Mouse (Mus musculus) kidney, adult 2 months (tissue): ENCODE data around the gene Thap3. TPM values are rescaled to one million over a fixed set of nuclear protein-coding genes. Genes with fewer than 3 reads are reported as not detected.

ENCODE experiments used
- DNase-seq: peaks from one replicate; pipeline ENCODE4 v3.0.0; 2021
- H3K27ac ChIP-seq: fragments of 200-500 bp; 2 replicates; pipeline ENCODE4 v1.5.1; 2012; ENCODE audit warnings: low read depth, low read length, control low read depth, inconsistent platforms; ENCODE audit not compliant: insufficient read depth
- H3K27me3 ChIP-seq: fragments of 200-500 bp; replicated peaks from 2 replicates; pipeline ENCODE4 v1.6.1; 2012; ENCODE audit warnings: mild to moderate bottlenecking, moderate library complexity, low read length, inconsistent platforms; ENCODE audit not compliant: control insufficient read depth, insufficient read depth
- H3K36me3 ChIP-seq: fragments of 200-500 bp; 2 replicates; pipeline ENCODE4 v1.6.1; 2012; ENCODE audit warnings: mild to moderate bottlenecking, moderate library complexity, low read length, inconsistent platforms; ENCODE audit not compliant: control insufficient read depth, insufficient read depth
- H3K4me1 ChIP-seq: fragments of 200-500 bp; 2 replicates; pipeline ENCODE4 v1.6.1; 2011; ENCODE audit warnings: low read length; ENCODE audit not compliant: control insufficient read depth, insufficient read depth
- H3K4me3 ChIP-seq: fragments of 200-500 bp; 2 replicates; pipeline ENCODE4 v1.5.1; 2011; ENCODE audit warnings: mild to moderate bottlenecking, low read depth, low read length, control low read depth; ENCODE audit not compliant: insufficient read depth
- CTCF ChIP-seq: fragments of 200-500 bp; conservative IDR thresholded peaks from 2 replicates; pipeline ENCODE4 v1.5.1; 2011; ENCODE audit warnings: low read depth, mild to moderate bottlenecking, control low read depth, low read length, moderate library complexity, mixed read lengths; ENCODE audit not compliant: insufficient read depth, insufficient read length
- POLR2A ChIP-seq: fragments of 200-500 bp; IDR thresholded peaks from one replicate; pipeline ENCODE4 v1.6.1; 2011; ENCODE audit warnings: low read depth, low read length, control low read depth
- WGBS: fragments of 180-500 bp; shearing (Covaris S2); methylation state at CpG from one replicate; pipeline ENCODE4 v1.1.7; 2018; 5-methylcytosine and 5-hydroxymethylcytosine counted together
- polyA plus RNA-seq: library from polyadenylated mRNA; depleted of rRNA; stranded (reverse); fragments of >200 nt; gene quantifications from 2 replicates; pipeline ENCODE4 v1.2.3, GENCODE M21; 2012

Thap3 gene
- polyA plus RNA-seq, 1 experiment: 30.6 TPM

- TF ChIP-seq CTCF: no peak
- peak; percentile 95 for TF ChIP-seq POLR2A
- 1% methylated on average over 45 of the region's 45 CpGs for WGBS
- no peaks in the 10 kb centered on the region for H3K27me3 ChIP-seq
- peak; percentile 97 for DNase-seq
- peak within 1 kb of the TSS; percentile 89 for H3K27ac ChIP-seq
- peaks cover 20% of the 10 kb centered on the region for H3K4me1 ChIP-seq
- H3K4me3 ChIP-seq: peak within 1 kb of the TSS; percentile 76
- no peaks in the 10 kb centered on the region for H3K36me3 ChIP-seq
These were observed 19.9 kb upstream of the Thap3 start, which contains the start of gene Klhl21 for GRCm38 (mm10) chr4:152008622-152009075. Klhl21 (plus strand) TSS chr4:152008803.

DNA sequence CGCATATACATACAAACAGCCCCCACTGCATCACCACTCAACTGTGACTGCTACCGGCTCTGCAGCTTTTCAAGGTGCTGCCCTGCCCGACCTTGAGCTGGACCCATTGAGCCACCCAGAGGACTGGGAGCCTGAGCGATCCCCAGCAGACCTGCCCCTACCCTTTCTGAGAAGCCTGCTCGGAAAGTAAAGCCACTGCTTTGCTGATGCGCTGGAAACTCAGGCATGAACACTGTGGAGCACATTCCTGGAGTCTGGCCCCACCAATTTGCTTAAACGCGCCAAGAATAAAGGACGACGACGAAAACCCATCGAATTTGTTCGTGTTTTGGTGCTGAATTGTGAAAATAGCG lies 19.3 kb upstream of the Thap3 start:
- WGBS: 1% methylated on average over 14 of the region's 14 CpGs
- peaks cover 20% of the 10 kb centered on the region for H3K4me1 ChIP-seq
- no peaks in the 10 kb centered on the region for H3K36me3 ChIP-seq
- peak overlapping the region; percentile 89 for H3K27ac ChIP-seq
- H3K27me3 ChIP-seq: no peaks in the 10 kb centered on the region
- H3K4me3 ChIP-seq: peak overlapping the region; percentile 76
- TF ChIP-seq CTCF (no peak), POLR2A (no peak)
- peak; percentile 37 for DNase-seq

DNA sequence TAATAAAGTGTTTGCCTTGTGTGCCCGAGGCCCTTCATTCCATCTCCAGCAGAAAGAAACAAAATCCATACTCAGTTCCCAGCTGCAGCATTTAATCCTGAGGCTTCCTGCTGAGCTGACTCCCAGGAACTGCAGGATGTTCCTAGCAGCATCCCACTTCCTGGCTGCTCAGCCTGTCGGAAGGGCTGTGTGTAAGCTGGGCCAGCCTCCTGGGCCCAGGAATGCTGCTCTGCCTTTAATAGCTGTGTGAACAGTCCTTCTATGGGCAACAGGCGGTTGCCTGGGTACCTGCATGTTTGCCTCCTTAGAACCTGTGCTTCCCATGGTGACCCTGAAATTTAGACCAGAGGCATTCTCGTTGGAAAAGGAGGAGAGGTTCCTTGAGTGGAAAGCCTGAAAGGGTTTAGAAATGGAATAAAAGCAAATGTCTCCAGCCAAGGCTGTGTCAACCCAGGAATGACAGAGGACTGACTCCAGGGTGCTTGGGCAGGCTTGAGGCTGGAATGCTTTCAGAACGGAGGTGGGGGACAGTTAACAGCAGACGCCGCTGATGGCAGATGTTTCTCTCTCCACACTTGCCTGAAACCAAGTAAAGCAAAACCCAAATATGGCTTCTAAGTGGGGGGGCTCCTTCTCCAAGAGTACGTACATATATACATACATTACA lies 18.8 kb upstream of the Thap3 start:
- peak overlapping the region; percentile 76 for H3K4me3 ChIP-seq
- no peaks in the 10 kb centered on the region for H3K36me3 ChIP-seq
- TF ChIP-seq POLR2A: no peak
- no peak for TF ChIP-seq CTCF
- H3K27ac ChIP-seq: peak overlapping the region; percentile 89
- peak; percentile 71 for DNase-seq
- 16% methylated on average over 8 of the region's 8 CpGs for WGBS
- peaks cover 16% of the 10 kb centered on the region for H3K4me1 ChIP-seq
- H3K27me3 ChIP-seq: no peaks in the 10 kb centered on the region

GRCm38 (mm10) chr4:152006812-152007211 lies 18.0 kb upstream of the Thap3 start:
- Histone ChIP-seq H3K4me1 (peaks cover 12% of the 10 kb centered on the region), H3K36me3 (no peaks in the 10 kb centered on the region), H3K27ac (no peak overlapping the region), H3K27me3 (no peaks in the 10 kb centered on the region), H3K4me3 (no peak overlapping the region)
- DNase-seq: no peak
- TF ChIP-seq POLR2A (no peak), CTCF (no peak)
- WGBS: 63% methylated on average over 3 of the region's 3 CpGs

DNA sequence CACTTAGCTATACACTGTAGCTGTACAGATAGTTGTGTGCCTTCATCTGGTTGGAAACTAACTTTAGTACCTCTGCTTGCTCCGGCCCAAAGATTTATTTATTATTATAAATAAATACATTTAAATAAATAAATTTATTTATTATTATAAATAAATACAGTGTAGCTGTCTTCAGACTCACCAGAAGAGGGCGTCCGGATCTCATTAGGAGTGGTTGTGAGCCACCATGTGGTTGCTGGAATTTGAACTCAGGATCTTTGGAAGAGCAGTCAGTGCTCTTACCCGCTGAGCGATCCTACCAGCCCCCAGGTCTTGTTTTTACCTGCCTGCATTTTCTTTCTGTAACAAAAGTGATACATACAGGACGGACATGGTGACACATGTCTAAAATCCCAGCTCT lies 17.3 kb upstream of the Thap3 start:
- DNase-seq: no peak
- Histone ChIP-seq H3K36me3 (no peaks in the 10 kb centered on the region), H3K27me3 (no peaks in the 10 kb centered on the region), H3K4me1 (peaks cover 10% of the 10 kb centered on the region), H3K4me3 (no peak overlapping the region), H3K27ac (no peak overlapping the region)
- 74% methylated on average over 6 of the region's 6 CpGs for WGBS
- no peak for TF ChIP-seq POLR2A
- peak; percentile 26; the same call in 1 of the 2 replicates for TF ChIP-seq CTCF

GRCm38 (mm10) chr4:152002063-152002462 lies 13.3 kb upstream of the Thap3 start:
- no peaks in the 10 kb centered on the region for H3K36me3 ChIP-seq
- H3K4me1 ChIP-seq: peaks cover 4% of the 10 kb centered on the region; the same call in 1 of the 2 replicates
- H3K27me3 ChIP-seq: no peaks in the 10 kb centered on the region
- DNase-seq: no peak
- WGBS: 97% methylated on average over 3 of the region's 3 CpGs
- no peak overlapping the region for H3K4me3 ChIP-seq
- TF ChIP-seq CTCF (no peak), POLR2A (no peak)
- no peak overlapping the region for H3K27ac ChIP-seq

DNA sequence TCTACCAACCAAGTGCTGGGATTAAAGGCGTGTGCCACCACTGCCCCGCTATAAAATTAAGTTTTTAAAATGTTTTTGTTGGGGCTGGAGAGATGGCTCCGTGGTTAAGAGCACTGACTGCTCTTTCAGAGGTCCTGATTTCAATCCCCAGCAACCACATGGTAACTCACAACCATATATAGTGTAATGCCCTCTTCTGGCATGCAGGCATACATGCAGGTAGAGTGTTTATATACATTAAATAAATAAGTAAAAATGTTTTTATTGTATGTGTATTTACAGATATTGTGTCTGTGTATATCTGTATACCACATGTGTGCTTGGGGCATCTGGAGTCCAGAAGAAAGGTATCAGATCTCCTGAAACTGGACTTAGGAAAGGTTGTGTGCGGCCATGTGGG lies 12.5 kb upstream of the Thap3 start:
- WGBS: 74% methylated on average over 4 of the region's 4 CpGs
- no peaks in the 10 kb centered on the region for H3K36me3 ChIP-seq
- no peak overlapping the region for H3K27ac ChIP-seq
- no peaks in the 10 kb centered on the region for H3K27me3 ChIP-seq
- TF ChIP-seq POLR2A: no peak
- TF ChIP-seq CTCF: no peak
- no peak for DNase-seq
- H3K4me3 ChIP-seq: no peak overlapping the region
- peaks cover 4% of the 10 kb centered on the region; the same call in 1 of the 2 replicates for H3K4me1 ChIP-seq

DNA sequence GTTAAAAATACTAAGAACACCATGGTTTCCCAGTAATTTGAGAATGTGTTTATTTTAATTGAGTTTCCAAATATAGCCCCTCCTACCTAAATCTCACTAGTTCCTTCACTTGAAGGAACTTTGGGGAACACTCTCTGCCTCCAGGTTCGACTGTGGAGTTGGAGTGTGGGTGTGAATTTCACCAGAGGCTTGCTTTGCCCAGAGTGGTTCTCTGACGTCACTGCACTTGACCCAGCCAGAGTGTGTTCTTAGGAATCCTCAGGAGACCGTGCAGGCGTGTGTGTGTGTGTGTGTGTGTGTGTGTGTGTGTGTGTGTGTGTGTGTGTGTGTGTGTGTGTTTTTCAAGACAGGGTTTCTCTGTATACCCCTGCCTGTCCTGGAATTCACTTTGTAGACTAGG lies 12.1 kb upstream of the Thap3 start:
- no peaks in the 10 kb centered on the region for H3K36me3 ChIP-seq
- H3K27me3 ChIP-seq: no peaks in the 10 kb centered on the region
- TF ChIP-seq POLR2A: no peak
- TF ChIP-seq CTCF: no peak
- H3K27ac ChIP-seq: no peak overlapping the region
- WGBS: 36% methylated on average over 4 of the region's 4 CpGs
- no peak overlapping the region for H3K4me3 ChIP-seq
- peaks cover 4% of the 10 kb centered on the region; the same call in 1 of the 2 replicates for H3K4me1 ChIP-seq
- no peak for DNase-seq
